Mouse (Mus musculus): ENCODE measurements at regions not wholly inside any gene's neighbourhood (a gene's known extent, or its start where the extent isn't known, plus 50 kb on each side); places are given as distances from the start of the nearest gene placed in this dataset.

- DNase-seq, result no peak
- H3K27ac ChIP-seq, result no peak overlapping the region
- TF ChIP-seq CTCF (IDR thresholded peaks at IDR 0.05), result no peak
- intact Hi-C loops (cut with DNase I), result no loop called here
- H3K4me3 ChIP-seq, result no peak overlapping the region
Measured at GRCm38 (mm10) chr15:42275117-42275516, 2141.0 kb downstream of the 9330182O14Rik start.

GRCm38 (mm10) chr15:42277247-42277646, 2143.1 kb downstream of the 9330182O14Rik start:
- intact Hi-C loops (cut with DNase I), result no loop called here
- Histone ChIP-seq H3K4me3 (no peak overlapping the region), H3K27ac (no peak overlapping the region)
- no peak for TF ChIP-seq CTCF (IDR thresholded peaks at IDR 0.05)
- no peak for DNase-seq

GRCm38 (mm10) chr15:42280810-42281209, 2146.6 kb downstream of the 9330182O14Rik start:
- DNase-seq, result no peak
- Histone ChIP-seq H3K27ac (no peak overlapping the region), H3K4me3 (no peak overlapping the region)
- no peak for TF ChIP-seq CTCF (IDR thresholded peaks at IDR 0.05)
- intact Hi-C loops (cut with DNase I), result no loop called here

GRCm38 (mm10) chr15:42296406-42296805, 2162.2 kb downstream of the 9330182O14Rik start:
- no peak for TF ChIP-seq CTCF (IDR thresholded peaks at IDR 0.05)
- H3K4me3 ChIP-seq, result no peak overlapping the region
- intact Hi-C loops (cut with DNase I), result no loop called here

GRCm38 (mm10) chr15:42297430-42297829, 2163.3 kb downstream of the 9330182O14Rik start:
- no peak for TF ChIP-seq CTCF (IDR thresholded peaks at IDR 0.05)
- intact Hi-C loops (cut with DNase I), result no loop called here
- H3K27ac ChIP-seq, result no peak overlapping the region
- H3K4me3 ChIP-seq, result no peak overlapping the region
- DNase-seq, result no peak

More at GRCm38 (mm10) chr15:42296406-42296805, 2162.2 kb downstream of the 9330182O14Rik start:
- DNase-seq, result no peak
- no peak overlapping the region for H3K27ac ChIP-seq

- no peak for TF ChIP-seq CTCF (IDR thresholded peaks at IDR 0.05)
- intact Hi-C loops (cut with DNase I), result no loop called here
Measured at GRCm38 (mm10) chr15:42301956-42302355, 2167.8 kb downstream of the 9330182O14Rik start.

GRCm38 (mm10) chr15:42304097-42304496, 2169.9 kb downstream of the 9330182O14Rik start:
- no peak for DNase-seq
- H3K27ac ChIP-seq, result no peak overlapping the region
- TF ChIP-seq CTCF (IDR thresholded peaks at IDR 0.05), result no peak
- intact Hi-C loops (cut with DNase I), result no loop called here
- H3K4me3 ChIP-seq, result no peak overlapping the region

More at GRCm38 (mm10) chr15:42301956-42302355, 2167.8 kb downstream of the 9330182O14Rik start:
- Histone ChIP-seq H3K4me3 (no peak overlapping the region), H3K27ac (no peak overlapping the region)
- DNase-seq, result no peak

- Histone ChIP-seq H3K27ac (no peak overlapping the region), H3K4me3 (no peak overlapping the region)
- no peak for DNase-seq
- intact Hi-C loops (cut with DNase I), result no loop called here
- TF ChIP-seq CTCF (IDR thresholded peaks at IDR 0.05), result no peak
Measured at GRCm38 (mm10) chr15:42309586-42309985, 2175.4 kb downstream of the 9330182O14Rik start.

- Histone ChIP-seq H3K4me3 (no peak overlapping the region), H3K27ac (no peak overlapping the region)
- TF ChIP-seq CTCF (IDR thresholded peaks at IDR 0.05), result no peak
- intact Hi-C loops (cut with DNase I), result no loop called here
- DNase-seq, result no peak
Measured at GRCm38 (mm10) chr15:42311166-42311565, 2177.0 kb downstream of the 9330182O14Rik start.

GRCm38 (mm10) chr15:42320349-42320748, 2186.2 kb downstream of the 9330182O14Rik start:
- TF ChIP-seq CTCF (IDR thresholded peaks at IDR 0.05), result no peak
- no peak for DNase-seq
- no peak overlapping the region for H3K4me3 ChIP-seq
- intact Hi-C loops (cut with DNase I), result no loop called here
- no peak overlapping the region for H3K27ac ChIP-seq

GRCm38 (mm10) chr15:42322940-42323339, 2188.8 kb downstream of the 9330182O14Rik start:
- TF ChIP-seq CTCF (IDR thresholded peaks at IDR 0.05), result no peak
- H3K27ac ChIP-seq, result no peak overlapping the region
- no peak for DNase-seq
- no peak overlapping the region for H3K4me3 ChIP-seq
- intact Hi-C loops (cut with DNase I), result no loop called here

GRCm38 (mm10) chr15:42325221-42325620, 2191.1 kb downstream of the 9330182O14Rik start:
- Histone ChIP-seq H3K27ac (no peak overlapping the region), H3K4me3 (no peak overlapping the region)
- DNase-seq, result no peak
- intact Hi-C loops (cut with DNase I), result no loop called here
- no peak for TF ChIP-seq CTCF (IDR thresholded peaks at IDR 0.05)

GRCm38 (mm10) chr15:42328535-42328934, 2194.4 kb downstream of the 9330182O14Rik start:
- no peak overlapping the region for H3K27ac ChIP-seq
- no peak overlapping the region for H3K4me3 ChIP-seq
- no peak for TF ChIP-seq CTCF (IDR thresholded peaks at IDR 0.05)
- no peak for DNase-seq
- intact Hi-C loops (cut with DNase I), result no loop called here

GRCm38 (mm10) chr15:42329742-42330141, 2195.6 kb downstream of the 9330182O14Rik start:
- H3K27ac ChIP-seq, result no peak overlapping the region
- H3K4me3 ChIP-seq, result no peak overlapping the region
- intact Hi-C loops (cut with DNase I), result no loop called here
- no peak for DNase-seq
- no peak for TF ChIP-seq CTCF (IDR thresholded peaks at IDR 0.05)

All from gastrocnemius, adult 2 months (tissue).